Mouse (Mus musculus) heart, embryonic 11.5 days (tissue): ENCODE results near the gene Sept8. TPM values are rescaled to one million over a fixed set of nuclear protein-coding genes. Genes with fewer than 3 reads are reported as not detected.

ENCODE experiments used
- ATAC-seq: fragments of 200-750 bp; cut with Nextera tagmentation; replicated peaks from 2 replicates; pipeline ENCODE4 v1.8.0; 2017; ENCODE audit warnings: moderate library complexity; ENCODE audit not compliant: insufficient number of reproducible peaks, low FRiP score, low TSS enrichment
- H3K27ac ChIP-seq: fragments of 300-500 bp; sonication (generic); 2 replicates; pipeline ENCODE4 v1.5.1; 2014; ENCODE audit warnings: mild to moderate bottlenecking, low read depth, low read length
- H3K27me3 ChIP-seq: fragments of 300-500 bp; sonication (generic); 2 replicates; pipeline ENCODE4 v1.6.1; 2014; ENCODE audit warnings: mild to moderate bottlenecking, low read length, mixed read lengths; ENCODE audit not compliant: control insufficient read depth, insufficient read depth
- H3K36me3 ChIP-seq: fragments of 300-500 bp; sonication (generic); 2 replicates; pipeline ENCODE4 v1.6.1; 2014; ENCODE audit warnings: mild to moderate bottlenecking, low read length, moderate library complexity, mixed read lengths; ENCODE audit not compliant: control insufficient read depth, insufficient read depth
- H3K4me1 ChIP-seq: fragments of 300-500 bp; sonication (generic); 2 replicates; pipeline ENCODE4 v1.6.1; 2014; ENCODE audit warnings: low read length; ENCODE audit not compliant: control insufficient read depth, insufficient read depth
- H3K4me2 ChIP-seq: fragments of 300-500 bp; sonication (generic); 2 replicates; pipeline ENCODE4 v1.6.1; 2014; ENCODE audit warnings: mild to moderate bottlenecking, moderate library complexity
- H3K4me3 ChIP-seq: fragments of 300-500 bp; sonication (generic); 2 replicates; pipeline ENCODE4 v1.5.1; 2014; ENCODE audit warnings: low read depth, low read length
- H3K9ac ChIP-seq: fragments of 300-500 bp; sonication (generic); 2 replicates; pipeline ENCODE4 v1.6.1; 2014; ENCODE audit warnings: mild to moderate bottlenecking, low read depth, low read length, moderate library complexity
- H3K9me3 ChIP-seq: fragments of 300-500 bp; sonication (generic); replicated peaks from 2 replicates; pipeline ENCODE4 v1.6.1; 2016; ENCODE audit warnings: low read length; ENCODE audit not compliant: control insufficient read depth
- WGBS: fragments of 180-500 bp; shearing (Covaris S2); extraction: QIAGEN DNeasy Blood & Tissue Kit; methylation state at CpG from one replicate; pipeline ENCODE4 v1.1.7; 2014; ENCODE audit not compliant: insufficient replicate concordance; 5-methylcytosine and 5-hydroxymethylcytosine counted together
- polyA plus RNA-seq: library from polyadenylated mRNA; unstranded; fragments of >200 nt; fragmentation: Nextera tagmentation; extraction: Ambion mirVana; gene quantifications from 2 replicates; pipeline ENCODE4 v1.2.1, GENCODE M21; 2014

The Sept8 gene
- polyA plus RNA-seq, 1 experiment from 2014 or later, result 18.8 TPM

DNA sequence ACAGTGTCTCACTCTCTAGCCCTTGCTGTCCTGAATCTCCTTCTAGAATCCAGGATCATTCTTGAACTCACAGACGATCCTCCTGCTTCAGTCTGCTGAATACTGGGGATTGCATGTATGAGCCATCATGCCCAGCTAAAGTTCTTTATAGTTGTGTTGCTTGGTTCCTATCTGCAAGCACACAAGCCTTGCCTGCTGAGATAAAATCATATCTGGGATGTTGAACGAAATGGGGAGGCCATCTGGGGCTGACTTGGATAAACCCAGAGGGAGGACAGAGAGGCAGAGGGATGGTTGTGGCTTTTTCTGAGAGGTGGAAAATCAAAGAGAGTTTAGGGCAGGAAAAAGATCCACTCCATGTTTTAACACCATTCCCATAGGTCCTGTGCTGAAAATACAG lies 42.9 kb downstream of the Sept8 start:
- Histone ChIP-seq H3K4me2 (no peak overlapping the region), H3K27ac (no peak overlapping the region), H3K9me3 (no peaks in the 10 kb centered on the region), H3K4me3 (no peak overlapping the region), H3K4me1 (peaks cover 4% of the 10 kb centered on the region; the same call in 1 of the 2 replicates), H3K9ac (no peak overlapping the region), H3K36me3 (no peaks in the 10 kb centered on the region), H3K27me3 (no peaks in the 10 kb centered on the region)
- 57% methylated on average over 2 of the region's 2 CpGs for WGBS
- no peak for ATAC-seq

DNA sequence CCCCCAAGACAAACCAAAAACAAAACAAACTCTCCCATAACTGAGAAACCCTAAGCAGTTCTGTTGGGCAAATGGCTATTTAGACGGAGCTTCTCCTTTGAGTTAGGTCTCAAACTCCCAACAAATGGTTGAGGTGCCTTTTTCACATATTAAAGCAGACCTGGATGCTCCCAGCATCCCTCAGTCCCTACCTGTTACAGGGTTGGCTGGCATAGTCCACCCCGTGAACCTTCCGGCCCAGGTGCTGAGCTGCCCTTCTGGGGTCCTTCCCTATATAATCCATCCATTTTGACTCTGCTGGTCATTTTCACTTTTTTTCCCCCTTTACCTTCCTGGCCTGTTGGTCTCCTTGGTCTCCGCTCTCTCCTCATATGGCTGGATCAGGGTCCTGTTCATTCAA lies 47.6 kb downstream of the Sept8 start:
- H3K27me3 ChIP-seq, result no peaks in the 10 kb centered on the region
- H3K9ac ChIP-seq, result no peak overlapping the region
- 82% methylated on average over 4 of the region's 4 CpGs for WGBS
- no peak; the same call in 1 of the 2 replicates for ATAC-seq
- H3K4me3 ChIP-seq, result peak overlapping the region; percentile 83
- H3K27ac ChIP-seq, result no peak overlapping the region
- H3K36me3 ChIP-seq, result no peaks in the 10 kb centered on the region
- no peaks in the 10 kb centered on the region for H3K9me3 ChIP-seq
- peak overlapping the region; percentile 88 for H3K4me2 ChIP-seq
- peaks cover 4% of the 10 kb centered on the region; the same call in 1 of the 2 replicates for H3K4me1 ChIP-seq

GRCm38 (mm10) chr11:53567224-53568014 lies 48.4 kb downstream of the Sept8 start, which contains the start of gene Kif3a:
TSS of gene Kif3a (plus strand) at chr11:53567379.
- Histone ChIP-seq H3K27ac (no peak within 1 kb of the TSS), H3K9me3 (no peaks in the 10 kb centered on the region), H3K27me3 (no peaks in the 10 kb centered on the region), H3K4me1 (peaks cover 4% of the 10 kb centered on the region; the same call in 1 of the 2 replicates), H3K9ac (peak within 1 kb of the TSS; percentile 77), H3K36me3 (no peaks in the 10 kb centered on the region), H3K4me3 (peak within 1 kb of the TSS; percentile 83), H3K4me2 (peak within 1 kb of the TSS; percentile 88)
- peak; percentile 91 for ATAC-seq
- under 1% methylated on average over 69 of the region's 69 CpGs for WGBS

GRCm38 (mm10) chr11:53580562-53580961 lies 61.5 kb downstream of the Sept8 start:
- Histone ChIP-seq H3K4me1 (no peaks in the 10 kb centered on the region), H3K27me3 (no peaks in the 10 kb centered on the region), H3K9ac (no peak overlapping the region), H3K27ac (no peak overlapping the region), H3K36me3 (peaks cover 9% of the 10 kb centered on the region; the same call in 1 of the 2 replicates), H3K4me2 (no peak overlapping the region), H3K4me3 (no peak overlapping the region), H3K9me3 (no peaks in the 10 kb centered on the region)
- ATAC-seq, result no peak
- WGBS, result 94% methylated on average over 3 of the region's 3 CpGs

DNA sequence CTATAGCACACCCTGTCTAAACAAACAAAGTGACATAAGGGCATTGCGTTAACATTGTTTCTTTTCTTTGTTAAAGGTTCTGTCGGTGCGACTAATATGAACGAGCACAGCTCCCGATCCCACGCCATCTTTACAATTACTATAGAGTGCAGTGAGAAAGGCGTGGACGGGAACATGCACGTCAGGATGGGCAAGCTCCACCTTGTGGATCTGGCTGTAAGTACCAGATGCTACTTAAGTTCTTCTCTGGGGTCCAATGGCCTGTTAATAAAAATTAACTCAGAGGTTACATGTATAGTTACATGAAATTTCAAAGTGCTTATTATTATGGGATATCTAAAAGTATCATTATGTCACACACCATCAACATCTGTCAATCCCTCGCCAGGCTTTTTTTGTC lies 64.1 kb downstream of the Sept8 start:
- H3K27me3 ChIP-seq, result no peaks in the 10 kb centered on the region
- H3K27ac ChIP-seq, result no peak overlapping the region
- no peak overlapping the region for H3K9ac ChIP-seq
- H3K9me3 ChIP-seq, result no peaks in the 10 kb centered on the region
- H3K4me1 ChIP-seq, result no peaks in the 10 kb centered on the region
- WGBS, result 77% methylated on average over 10 of the region's 10 CpGs
- no peak overlapping the region for H3K4me3 ChIP-seq
- H3K36me3 ChIP-seq, result peaks cover 15% of the 10 kb centered on the region; the same call in 1 of the 2 replicates
- no peak overlapping the region for H3K4me2 ChIP-seq
- ATAC-seq, result no peak

- Histone ChIP-seq H3K4me1 (no peaks in the 10 kb centered on the region), H3K4me2 (no peak overlapping the region), H3K9ac (no peak overlapping the region), H3K4me3 (no peak overlapping the region), H3K36me3 (peaks cover 13% of the 10 kb centered on the region; the same call in 1 of the 2 replicates), H3K27ac (no peak overlapping the region), H3K27me3 (no peaks in the 10 kb centered on the region), H3K9me3 (no peaks in the 10 kb centered on the region)
- no peak for ATAC-seq
- WGBS, result 54% methylated on average over 3 of the region's 3 CpGs
These were observed 65.8 kb downstream of the Sept8 start for GRCm38 (mm10) chr11:53584849-53585248.

- no peaks in the 10 kb centered on the region for H3K27me3 ChIP-seq
- no peak overlapping the region for H3K27ac ChIP-seq
- no peak overlapping the region for H3K4me3 ChIP-seq
- no peaks in the 10 kb centered on the region for H3K4me1 ChIP-seq
- WGBS, result 70% methylated on average over 6 of the region's 6 CpGs
- H3K9me3 ChIP-seq, result no peaks in the 10 kb centered on the region
- H3K4me2 ChIP-seq, result no peak overlapping the region
- no peak overlapping the region for H3K9ac ChIP-seq
- no peak for ATAC-seq
- peaks cover 10% of the 10 kb centered on the region; the same call in 1 of the 2 replicates for H3K36me3 ChIP-seq
These were observed 66.5 kb downstream of the Sept8 start for GRCm38 (mm10) chr11:53585510-53585909.

- H3K36me3 ChIP-seq, result 0 out of 2 replicates have a peak, but pooled peaks cover 6% of the 10 kb centered on the region
- H3K9me3 ChIP-seq, result no peaks in the 10 kb centered on the region
- WGBS, result 83% methylated on average over 8 of the region's 8 CpGs
These were observed 69.2 kb downstream of the Sept8 start for GRCm38 (mm10) chr11:53588279-53588678.

More at GRCm38 (mm10) chr11:53588279-53588678, 69.2 kb downstream of the Sept8 start:
- Histone ChIP-seq H3K4me3 (no peak overlapping the region), H3K9ac (no peak overlapping the region), H3K4me2 (no peak overlapping the region), H3K4me1 (no peaks in the 10 kb centered on the region), H3K27ac (no peak overlapping the region), H3K27me3 (no peaks in the 10 kb centered on the region)
- no peak for ATAC-seq
